Mouse (Mus musculus) kidney, postnatal 14 days (tissue): ENCODE measurements around the gene Bcat2.
"Not testable (repeated sequence)": the region's sequence is repeated elsewhere in the genome, so short reads cannot be mapped to it uniquely, and the experiment has no call there.

Source experiments
- DNase-seq: peaks from one replicate; pipeline ENCODE4 v3.0.0; 2022; ENCODE audit warnings: mixed read lengths

Bcat2 gene

DNA sequence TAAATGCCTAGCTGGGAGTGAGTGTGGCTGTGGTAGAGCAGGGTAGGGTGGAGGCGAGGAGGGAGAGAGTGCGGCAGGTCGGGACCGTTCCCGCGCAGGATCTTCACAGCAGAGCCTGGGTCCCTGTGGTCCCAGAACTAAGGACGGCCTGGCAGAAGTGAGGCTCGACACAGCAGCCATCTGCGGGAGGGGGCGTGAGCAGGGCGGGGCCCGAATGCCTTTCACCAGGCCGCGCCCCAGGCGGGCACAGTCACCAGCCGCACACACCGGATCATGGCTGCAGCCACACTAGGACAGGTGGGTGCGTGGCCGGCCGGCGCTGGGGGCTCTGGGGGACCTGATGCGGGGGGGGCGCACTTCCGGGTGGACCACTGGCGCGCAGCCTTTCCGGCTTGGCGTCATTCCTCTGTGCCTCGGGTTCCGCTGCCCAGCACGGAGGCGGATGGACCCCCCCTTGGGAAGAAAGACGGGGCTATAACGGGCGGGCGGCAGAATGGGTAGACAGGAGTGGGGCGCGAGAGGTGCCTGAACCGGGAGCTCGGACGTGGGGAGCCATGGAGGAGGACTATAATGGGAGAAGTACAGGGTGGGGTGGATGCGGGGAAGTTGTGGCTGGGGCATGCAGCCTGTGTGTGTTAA is at the start of gene Bcat2:
Gene Bcat2 (plus strand): TSS at position 51 of the 639 bp plus-strand sequence.
- DNase-seq, result peak; percentile 83

DNA sequence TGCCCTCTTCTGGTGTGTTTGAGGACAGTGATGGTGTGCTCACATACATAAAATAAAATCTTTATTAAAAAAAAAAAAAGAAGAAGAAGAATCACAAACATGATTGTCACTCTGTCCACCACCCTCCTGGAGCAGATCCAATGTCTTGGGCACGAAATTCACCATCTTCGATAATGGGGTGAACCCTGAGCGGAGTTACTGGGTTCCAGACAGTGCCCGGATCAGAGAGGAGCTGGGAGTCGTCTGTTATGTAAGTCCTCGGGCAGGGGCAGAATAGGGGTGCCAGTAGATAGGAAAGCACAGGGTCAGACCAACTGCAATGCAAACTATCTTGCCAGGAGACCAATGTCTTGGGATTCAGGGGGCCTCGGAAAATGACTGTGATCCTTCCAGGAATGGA is 49.3 kb upstream of the Bcat2 start:
- DNase-seq, result no peak

DNA sequence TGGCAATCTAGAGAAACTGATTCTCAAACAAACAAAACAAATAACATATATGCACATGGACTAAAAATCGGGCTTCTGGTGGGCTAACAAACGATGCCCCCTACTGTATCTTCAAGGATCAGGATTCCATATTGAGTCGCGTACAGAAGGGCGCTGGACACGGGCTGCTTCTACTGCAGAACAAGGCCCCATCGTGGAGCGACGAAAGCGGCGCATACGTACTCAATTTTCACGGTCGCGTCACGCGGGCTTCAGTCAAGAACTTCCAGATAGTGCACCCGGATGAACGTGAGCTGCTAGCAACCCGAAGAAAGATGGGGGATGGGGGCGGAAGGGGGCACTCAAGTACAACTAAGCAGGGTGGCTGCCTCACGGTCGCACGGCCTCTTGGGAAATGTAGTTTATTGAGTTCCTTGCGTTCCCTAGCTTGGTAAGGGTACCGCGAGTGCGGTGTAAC is 48.2 kb upstream of the Bcat2 start:
- peak; percentile 93 for DNase-seq

DNA sequence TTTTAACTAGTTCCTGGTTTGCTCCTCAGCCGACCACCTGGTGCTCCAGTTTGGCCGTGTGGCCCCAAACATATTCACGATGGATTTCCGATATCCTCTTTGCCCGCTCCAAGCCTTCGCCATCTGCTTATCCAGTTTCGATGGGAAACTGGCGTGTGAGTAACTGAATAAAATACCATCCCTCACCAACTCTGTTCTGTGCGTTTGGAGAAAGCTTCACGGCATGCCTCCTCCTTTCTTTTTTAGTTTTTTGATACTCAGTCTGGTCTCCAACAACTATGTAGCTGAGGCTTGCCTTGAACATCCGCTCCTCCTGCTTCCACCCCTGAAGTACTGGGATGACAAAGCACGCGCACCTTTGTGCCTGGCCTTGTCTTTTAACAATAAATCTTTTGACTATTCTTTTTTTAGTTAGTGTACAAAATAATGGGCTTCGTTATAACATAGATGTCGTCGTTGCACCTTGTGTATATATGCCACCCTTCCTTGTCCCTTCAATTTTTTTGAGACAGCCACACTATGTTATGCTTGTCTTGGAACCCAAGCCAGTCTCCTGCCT is 47.7 kb upstream of the Bcat2 start:
- no peak for DNase-seq

DNA sequence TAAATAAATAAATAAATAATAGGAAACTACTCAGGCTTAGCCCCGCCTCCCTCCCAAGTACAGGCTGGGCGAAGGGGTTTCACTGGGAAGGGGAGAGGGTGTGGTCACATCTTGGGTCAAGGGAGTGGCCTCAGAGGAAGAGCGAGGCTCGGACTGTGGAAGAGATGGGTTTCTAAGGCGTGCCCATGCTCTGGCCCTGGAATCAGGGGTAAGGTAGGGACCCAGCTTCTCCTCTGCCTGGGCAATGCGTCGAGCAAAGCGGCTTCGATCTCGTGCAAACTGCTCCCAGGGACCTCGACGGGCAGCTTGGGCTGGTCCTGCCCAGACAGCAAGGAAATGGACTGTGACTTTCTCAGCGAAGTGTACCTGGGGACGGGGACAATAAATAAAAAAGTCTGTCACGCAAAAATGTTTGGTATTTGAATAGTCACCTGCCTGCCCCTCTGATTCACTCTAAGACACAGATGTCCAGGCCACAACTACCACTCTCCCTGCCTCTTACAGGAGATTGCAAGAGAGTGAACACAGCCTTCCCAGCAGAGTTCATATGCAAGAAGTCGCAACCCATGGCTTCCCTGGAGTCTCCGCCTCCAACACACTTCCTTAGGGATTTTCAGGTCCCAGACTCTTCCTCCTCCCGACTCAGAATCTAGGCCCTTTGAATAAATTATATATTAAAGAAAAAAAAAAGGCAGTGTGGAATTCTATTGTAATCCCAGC is 46.8 kb upstream of the Bcat2 start:
- DNase-seq, result no peak

DNA sequence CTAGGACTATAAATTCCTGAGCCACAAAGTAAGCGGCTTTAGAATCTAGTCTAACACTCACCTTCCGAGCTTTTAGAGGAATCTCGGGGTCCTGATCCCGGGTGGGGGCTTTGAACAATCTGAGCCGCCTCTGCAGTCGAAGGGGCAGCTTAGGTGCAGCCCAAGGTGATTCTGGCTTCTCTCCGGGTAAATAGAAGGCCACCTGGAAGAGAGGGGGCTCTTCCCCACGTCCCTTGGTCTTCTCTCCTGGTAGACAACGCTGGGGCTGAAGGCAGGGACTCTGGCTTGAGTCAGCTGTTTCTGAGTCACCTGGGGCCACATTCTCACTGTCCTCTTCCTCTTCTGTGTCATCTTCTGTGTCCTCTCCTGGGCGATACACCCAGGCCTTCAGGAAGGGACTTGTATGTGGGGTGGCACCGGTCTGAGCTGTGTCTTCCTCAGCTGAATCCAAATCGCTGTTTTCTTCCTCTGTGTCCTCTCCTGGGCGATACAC is 46.2 kb upstream of the Bcat2 start:
- DNase-seq, result no peak

DNA sequence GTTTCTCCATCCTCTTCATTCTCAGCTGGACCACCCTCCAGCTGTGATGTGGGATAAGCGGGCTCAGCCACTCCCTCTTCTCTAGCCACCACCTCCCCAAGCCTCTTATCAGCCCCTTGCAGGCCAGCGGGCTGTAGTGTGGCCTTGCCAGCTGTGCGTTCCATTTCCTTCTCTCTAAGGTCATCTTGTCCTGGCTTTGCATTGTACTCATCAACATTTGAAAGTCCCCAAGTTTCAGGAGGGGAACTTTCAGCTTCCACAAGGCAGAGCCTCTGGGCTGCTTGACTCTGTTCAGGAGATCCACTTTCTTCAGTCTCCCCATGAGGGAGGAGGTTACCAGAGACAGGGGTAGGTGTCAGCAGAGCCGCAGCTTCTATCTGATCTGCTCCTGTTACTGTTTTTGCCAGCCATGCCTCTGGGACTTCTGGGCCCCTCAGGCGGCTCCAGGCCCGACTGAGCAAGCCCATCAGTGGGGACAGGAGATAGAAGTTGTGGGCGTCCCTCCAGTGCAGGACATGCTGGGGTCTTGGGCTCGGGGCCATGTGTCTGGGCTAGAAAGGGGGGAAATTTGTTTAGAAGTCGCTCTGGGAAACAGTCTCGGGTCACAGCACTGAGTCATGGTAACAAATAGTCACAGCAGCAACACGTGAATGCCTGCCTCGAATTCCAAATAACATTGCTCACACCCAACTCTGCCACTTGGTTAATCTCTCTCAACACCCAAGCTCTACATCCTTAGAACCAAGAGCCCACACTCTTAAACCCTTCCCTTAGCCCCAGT is 44.9 kb upstream of the Bcat2 start:
- DNase-seq, result peak; percentile 29

DNA sequence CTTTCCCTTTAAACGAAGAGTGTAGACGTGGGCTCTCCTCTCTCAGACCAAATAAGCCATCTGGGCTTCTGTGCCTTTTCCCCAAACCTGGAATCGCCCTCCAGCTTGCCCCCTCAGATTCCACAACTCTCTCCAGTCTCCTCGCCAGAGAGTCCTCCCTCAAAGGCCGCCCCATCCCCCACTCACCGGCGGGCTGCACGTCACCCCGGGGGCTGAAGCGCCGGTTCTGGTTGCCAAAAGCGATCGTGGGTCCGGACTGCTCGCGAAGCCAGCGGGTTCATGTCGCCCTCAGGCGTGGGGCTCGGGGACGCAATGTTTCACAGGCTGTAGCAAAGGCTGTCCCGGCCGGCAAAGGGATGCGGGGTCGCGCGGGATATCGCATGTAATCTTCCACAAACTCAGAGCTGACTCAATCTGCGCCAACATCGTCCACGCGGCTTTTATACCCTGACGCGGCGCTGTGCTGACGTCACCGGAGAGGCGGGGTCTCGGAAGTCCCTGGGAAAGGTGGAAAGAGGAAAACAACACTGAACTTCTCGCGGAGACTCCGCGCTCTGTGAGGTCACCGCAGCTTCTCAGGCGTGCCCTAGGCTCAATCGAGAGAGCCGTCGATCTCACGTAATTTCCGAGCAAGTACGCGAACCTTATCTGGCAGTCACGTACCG is 44.0 kb upstream of the Bcat2 start, which contains the start of the genes Ppp1r15a and Plekha4:
Gene Ppp1r15a (minus strand): TSS at position 460 of the 665 bp plus-strand sequence.
Gene Plekha4 (plus strand): TSS at position 522 of the 665 bp plus-strand sequence.
- DNase-seq, result peak; percentile 96

DNA sequence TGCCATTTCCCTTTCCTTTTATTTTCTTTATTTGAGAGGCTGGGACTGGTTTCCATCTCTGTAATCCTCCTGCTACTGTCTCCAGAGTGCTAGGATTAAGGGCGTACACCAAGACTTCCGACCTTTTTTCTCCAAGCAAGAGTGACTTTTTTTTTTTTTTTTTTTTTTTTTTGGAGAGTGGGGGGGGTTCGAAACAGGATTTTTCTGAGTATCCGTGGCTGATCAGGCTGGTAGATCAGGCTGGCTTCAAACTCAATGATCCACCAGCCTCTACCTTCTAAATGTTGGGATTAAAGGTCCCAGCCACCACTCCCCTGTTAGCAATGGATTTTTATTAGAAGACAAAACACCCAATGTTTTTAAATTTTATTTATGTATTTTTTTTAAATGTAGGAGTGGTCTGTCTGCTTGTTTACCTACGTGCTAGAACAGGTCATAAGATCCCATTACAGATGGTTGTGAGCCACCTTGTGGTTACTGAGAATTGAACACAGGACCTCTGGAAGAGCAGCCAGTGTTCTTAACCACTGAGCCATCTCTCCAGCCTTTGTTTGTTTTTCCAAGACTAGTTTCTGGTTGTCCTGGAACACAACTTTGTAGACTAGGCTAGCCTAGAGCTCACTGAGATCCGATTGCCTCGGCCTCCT is 43.4 kb upstream of the Bcat2 start:
- DNase-seq, result peak; percentile 37

DNA sequence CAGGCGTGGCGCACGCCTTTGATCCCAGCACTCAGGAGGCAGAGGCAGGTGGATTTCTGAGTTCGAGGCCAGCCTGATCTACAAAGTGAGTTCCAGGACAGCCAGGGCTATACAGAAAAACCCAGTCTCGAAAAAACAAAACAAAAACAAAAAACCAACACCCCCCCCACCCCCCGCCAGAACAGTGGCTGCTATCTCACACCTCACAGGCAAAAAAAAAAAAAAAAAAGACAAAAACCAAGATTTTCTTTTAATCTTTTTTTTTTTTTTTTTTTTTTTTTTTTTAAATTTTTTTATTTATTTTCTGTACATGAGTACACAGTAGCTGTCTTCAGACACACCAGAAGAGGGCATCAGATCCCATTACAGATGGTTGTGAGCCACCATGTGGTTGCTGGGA is 42.8 kb upstream of the Bcat2 start:
- DNase-seq, result not testable (repeated sequence)

DNA sequence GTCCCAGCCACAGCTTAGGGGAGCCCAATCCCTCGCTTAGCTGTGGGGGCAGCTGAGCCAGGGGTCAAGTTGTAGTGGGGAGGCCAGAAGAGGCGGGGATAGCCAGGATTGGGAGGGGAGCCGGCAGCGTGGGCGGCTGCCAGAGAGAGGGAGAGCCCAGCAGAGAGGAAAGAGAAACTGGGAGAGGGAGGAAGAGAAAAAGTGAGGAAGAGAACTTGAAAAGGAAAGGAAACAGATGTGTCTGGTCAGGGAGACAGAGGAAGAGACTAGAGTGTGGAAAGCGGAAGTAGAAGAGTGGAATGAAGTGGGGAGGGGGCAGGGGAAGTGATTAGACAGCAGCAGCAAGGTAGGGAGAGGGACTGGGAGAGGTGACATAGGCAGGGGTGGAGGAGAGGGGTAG is 40.5 kb upstream of the Bcat2 start:
- DNase-seq, result no peak

DNA sequence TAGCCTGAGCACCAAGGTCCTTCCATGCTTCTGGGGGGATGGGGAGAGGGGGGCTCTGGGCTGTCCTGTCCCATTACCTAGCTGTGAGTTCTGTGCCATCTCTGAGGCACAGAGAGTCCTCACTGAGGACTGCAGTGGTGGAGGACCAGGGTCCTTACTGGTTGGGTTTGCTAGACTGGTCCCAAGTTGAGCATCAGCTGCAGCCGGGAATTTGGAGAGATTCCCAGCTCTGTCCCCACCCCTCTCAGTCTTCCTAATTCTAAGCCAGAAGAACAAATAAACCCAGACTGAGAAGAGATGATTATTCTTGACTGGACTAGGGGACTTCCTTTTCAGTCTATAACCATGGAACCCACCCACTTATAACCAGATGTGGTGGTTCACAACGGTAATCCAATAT is 39.3 kb upstream of the Bcat2 start:
- DNase-seq, result no peak

DNA sequence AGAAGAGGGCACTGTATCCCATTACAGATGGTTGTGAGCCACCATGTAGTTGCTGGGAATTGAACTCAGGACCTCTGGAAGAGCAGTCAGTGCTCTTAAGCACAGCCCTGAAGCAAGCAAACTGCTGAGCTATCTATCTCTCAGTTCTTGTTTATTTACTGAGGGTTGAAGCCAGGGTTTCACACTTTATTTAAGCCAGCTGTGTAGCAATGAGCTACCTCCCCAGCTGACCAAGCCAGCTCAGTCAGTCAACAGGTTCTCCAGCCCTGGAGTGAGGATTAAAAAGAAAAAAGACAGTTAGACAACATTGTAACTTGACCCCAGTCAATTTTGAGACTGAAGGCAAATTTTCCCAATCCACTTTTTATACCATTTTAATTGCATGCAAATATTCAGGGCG is 34.3 kb upstream of the Bcat2 start:
- DNase-seq, result no peak

DNA sequence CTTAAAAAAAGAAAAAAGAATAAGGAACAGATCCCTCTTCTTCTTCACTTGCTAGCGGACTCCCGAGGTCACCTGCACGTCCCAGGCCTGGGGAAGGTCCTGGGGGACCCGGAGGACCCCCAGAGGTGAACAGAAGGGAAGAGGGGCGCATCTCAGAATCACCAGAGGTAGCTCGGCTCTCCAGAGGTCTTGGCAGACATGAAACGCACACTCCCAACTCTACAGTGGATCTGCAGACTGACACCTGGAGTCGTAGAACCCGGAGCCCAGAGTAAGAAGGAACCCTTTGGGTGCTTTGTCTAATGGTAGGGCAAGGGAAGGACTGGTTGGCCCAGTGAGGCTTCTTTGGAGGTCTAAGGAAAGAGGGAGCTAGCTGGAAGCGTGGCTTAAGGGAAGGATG is 32.4 kb upstream of the Bcat2 start:
- no peak for DNase-seq

DNA sequence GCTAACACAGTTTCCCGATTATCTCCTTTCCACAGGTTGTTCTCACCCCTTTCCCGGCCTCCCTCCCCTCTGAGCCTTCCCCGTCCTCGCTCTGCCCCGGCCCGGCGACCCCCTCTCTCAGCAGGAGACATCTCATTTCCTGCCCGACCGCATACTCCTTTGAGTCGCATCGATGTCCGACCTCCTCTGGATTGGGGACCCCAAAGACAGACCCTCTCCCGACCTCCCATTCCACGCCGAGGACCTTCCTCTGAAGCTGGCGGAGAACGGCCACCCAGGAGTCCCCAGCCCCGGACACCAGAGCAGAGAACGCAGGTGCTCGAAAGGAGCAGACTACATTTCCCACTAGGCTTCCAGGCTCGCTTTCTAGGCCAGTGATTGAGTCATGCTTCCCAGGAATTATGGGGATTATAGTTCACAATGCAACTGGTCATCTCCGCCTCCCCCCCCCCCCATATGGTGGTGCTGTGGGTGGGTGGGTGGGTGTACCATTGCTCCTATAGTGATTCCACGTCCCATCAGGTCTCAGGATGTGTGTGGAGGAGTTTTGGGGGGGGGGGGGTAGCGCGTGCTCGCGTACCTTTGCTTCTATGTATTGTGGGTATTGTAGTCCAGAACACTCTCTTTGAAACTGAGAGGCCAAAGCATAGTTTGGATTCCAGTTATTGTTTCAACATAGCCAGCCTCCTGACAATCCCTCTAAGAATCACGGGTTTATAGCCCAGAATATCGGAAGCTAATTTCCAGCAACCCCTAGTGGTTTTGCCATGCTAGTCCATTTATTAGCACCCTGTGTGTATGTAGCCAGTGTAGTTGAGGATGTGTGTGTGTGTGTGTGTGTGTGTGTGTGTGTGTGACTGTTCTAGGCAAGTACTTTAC is 31.6 kb upstream of the Bcat2 start:
- peak; percentile 74 for DNase-seq

DNA sequence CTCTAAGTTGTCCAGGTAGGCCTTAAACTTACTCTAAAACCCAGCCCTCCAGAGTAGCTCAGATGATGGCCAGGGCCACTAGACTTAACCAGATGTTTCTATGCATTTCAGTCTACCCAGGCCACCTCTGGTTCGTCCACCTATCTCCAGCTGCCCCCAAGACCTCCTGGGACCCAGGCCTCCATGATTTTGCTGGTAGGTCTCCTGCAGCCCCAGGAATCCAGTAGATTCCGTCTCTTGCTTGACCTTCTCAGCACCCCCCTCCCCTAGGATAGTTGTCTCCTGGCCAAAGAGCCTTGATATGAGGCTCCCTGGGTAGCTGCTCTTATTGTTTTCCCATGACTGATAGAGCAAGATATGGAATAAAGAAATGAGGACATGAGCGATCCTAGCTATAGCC is 30.9 kb upstream of the Bcat2 start:
- DNase-seq, result no peak

DNA sequence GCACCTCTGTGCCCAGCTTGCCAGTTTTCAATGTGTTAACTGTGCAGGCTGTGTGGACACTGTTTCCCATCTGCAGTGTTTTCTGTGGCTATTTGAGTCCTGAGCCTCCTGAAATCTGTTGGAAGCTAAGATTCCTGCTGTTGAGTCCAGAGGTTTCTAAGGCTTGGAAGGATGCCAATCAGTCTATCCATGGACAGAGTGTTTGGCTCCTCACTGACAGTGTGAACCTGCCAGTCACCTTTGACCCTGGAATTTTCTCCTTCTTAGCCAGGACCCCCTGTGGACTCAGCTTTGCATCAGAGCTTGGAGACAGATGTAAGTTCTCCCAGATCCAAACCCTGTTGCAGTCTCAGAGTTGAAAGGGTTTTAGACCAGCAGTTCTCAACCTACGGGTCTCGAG is 29.7 kb upstream of the Bcat2 start:
- peak; percentile 50 for DNase-seq

DNA sequence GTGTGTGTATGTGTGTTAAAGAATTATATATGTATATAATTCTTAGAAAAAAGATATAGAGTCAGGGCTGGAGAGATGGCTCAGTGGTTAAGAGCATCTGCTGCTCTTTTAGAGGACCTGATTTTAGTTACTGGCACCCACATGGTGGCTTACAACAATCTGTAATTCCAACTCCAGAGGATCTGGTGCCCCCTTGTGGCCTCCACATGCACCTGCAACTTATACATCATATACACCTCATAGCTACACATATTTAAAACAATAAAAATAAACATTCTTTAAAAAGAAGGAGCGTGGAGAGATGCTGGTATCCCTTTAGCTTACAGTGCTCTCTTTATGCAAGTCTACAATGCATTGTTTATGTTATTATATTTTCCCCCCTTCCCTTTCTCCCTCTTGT is 25.4 kb upstream of the Bcat2 start:
- no peak for DNase-seq

DNA sequence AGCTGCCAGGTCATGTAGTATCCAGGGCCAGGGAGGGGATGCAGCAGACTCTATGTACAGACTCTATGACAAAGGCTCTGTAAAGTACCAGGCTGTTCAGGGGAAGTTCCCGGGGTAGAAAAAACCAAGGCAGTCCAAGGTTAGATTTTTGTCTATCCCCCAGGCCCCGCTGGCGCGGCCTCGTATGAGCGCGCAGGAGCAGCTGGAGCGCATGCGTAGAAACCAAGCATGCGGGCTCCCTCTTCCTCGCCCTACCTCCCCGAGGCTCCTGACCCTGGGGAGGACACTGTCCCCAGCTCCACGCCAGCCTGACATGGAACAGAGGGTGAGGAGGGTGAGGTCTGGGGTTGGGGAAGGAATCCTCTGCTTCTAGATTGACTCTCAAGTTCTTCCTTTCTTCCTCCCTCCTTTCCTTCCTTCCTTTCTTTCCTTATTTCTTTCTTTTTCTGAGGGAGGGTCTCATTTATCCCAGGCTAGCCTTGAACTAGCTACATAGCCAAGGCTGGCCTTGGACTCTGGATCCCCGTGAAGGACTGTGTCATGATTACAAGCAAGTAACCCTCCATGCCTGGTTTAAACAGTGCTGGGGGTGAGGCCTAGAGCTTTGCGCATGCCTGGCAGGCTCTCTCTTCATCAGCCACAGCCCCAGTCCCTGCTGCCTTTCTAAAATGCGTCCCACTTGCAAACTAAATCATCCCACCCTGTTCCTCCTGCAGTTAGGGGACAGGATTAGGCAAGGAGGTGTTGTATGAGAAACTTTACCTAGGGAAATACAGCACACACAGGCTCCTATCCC is 20.1 kb upstream of the Bcat2 start:
- no peak for DNase-seq
